In genomic region chr3:151775089-151775488, GRCm38 (mm10) we compare ENCODE assay signal across 9 mouse cellular contexts. TPM values are rescaled to one million over a fixed set of nuclear protein-coding genes. Genes with fewer than 3 reads are reported as not detected.
DNase-seq lines count a peak whose midpoint lies in the region; ATAC-seq lines count a peak whose summit lies in the region.
"Had no signal": no experiment of that assay in that cellular context is flagged by ENCODE, and none has a peak within 500 bp of the region (broad histone marks: within the 10 kb centered on the region; RNA-seq: fewer than 3 reads in every experiment).

No protein-coding gene starts in this region.

- no peak overlapping the region for H3K9ac ChIP-seq in embryonic facial prominence, embryonic 14.5 days (ENCODE audit: low read depth, low read length)

- H3K4me3 ChIP-seq in embryonic facial prominence, embryonic 14.5 days (ENCODE audit: low read depth, low read length): no peak overlapping the region

- H3K4me1 ChIP-seq in embryonic facial prominence, embryonic 14.5 days (ENCODE audit: control insufficient read depth, insufficient read depth, low read length): no peaks in the 10 kb centered on the region

- H3K9me3 ChIP-seq in embryonic facial prominence, embryonic 14.5 days (ENCODE audit: control insufficient read depth, low read length): no peaks in the 10 kb centered on the region

- WGBS in embryonic facial prominence, embryonic 14.5 days: 69% methylated on average over 4 of the region's 4 CpGs

- no peaks in the 10 kb centered on the region for H3K27me3 ChIP-seq in embryonic facial prominence, embryonic 14.5 days (replicated peaks; ENCODE audit: control insufficient read depth, insufficient read depth, low read length)

- ATAC-seq in embryonic facial prominence, embryonic 14.5 days (ENCODE audit: low read depth): no peak

- H3K36me3 ChIP-seq in embryonic facial prominence, embryonic 14.5 days (ENCODE audit: control insufficient read depth, insufficient read depth, low read length): no peaks in the 10 kb centered on the region

- no peak overlapping the region for H3K4me2 ChIP-seq in embryonic facial prominence, embryonic 14.5 days (ENCODE audit: low read depth, low read length)

- no peak overlapping the region for H3K27ac ChIP-seq in embryonic facial prominence, embryonic 14.5 days (replicated peaks; ENCODE audit: low read depth, low read length)

- DNase-seq in heart, postnatal 4 days: peak; percentile 20
- DNase-seq in heart, adult 8-10 months (ENCODE audit: low spot score): no peak
- peak; percentile 35 for DNase-seq in Muller cell, postnatal 12 days (ENCODE audit: inconsistent ontology term)
- DNase-seq in embryonic facial prominence, embryonic 14.5 days (ENCODE audit: low spot score): peak; percentile 46
- peak; percentile 40 to 59 for DNase-seq in layer of hippocampus, postnatal 10 days (ENCODE audit: low spot score in 2 of 2)
- peak; percentile 4 for DNase-seq in retina, postnatal 1 day
- no peak for DNase-seq in cerebellum, postnatal 25 days
- no peak for DNase-seq in spleen, adult 18-20 months

RNA-seq across cellular contexts. Expression of gene Ifi44l, which starts 12.4 kb away (rescaled TPM):
- not detected for total RNA-seq in heart, postnatal 4 days (2021)
- total RNA-seq in heart, adult 8-10 months (2022): not detected
- not detected in 2 replicates for polyA plus RNA-seq in embryonic facial prominence, embryonic 14.5 days (2014; fragmentation: Nextera tagmentation; extraction: Ambion mirVana)
- total RNA-seq in layer of hippocampus, postnatal 10 days (2021): not detected
- polyA plus RNA-seq: heart, embryonic 16.5 days had no signal

RNA-seq across cellular contexts. Expression of gene Ifi44, which starts 25.3 kb away (rescaled TPM):
- total RNA-seq in heart, postnatal 4 days (2021): under 1 TPM; 0.14 to 0.74 TPM
- under 1 TPM; 0.30 to 0.72 (median 0.54) TPM for total RNA-seq in heart, adult 8-10 months (2022)
- polyA plus RNA-seq in embryonic facial prominence, embryonic 14.5 days (2014; fragmentation: Nextera tagmentation; extraction: Ambion mirVana): 0.58 and 0.90 TPM in 2 replicates
- under 1 TPM in 1 of 2 experiments, not detected in 1; 0.11 TPM for total RNA-seq in layer of hippocampus, postnatal 10 days (2021)

Comparison
In these comparisons a context has a peak if more than half of its experiments do, and no peak if none do; other contexts are left out.
1. DNase-seq: peak in heart, postnatal 4 days (single experiment), Muller cell, postnatal 12 days (single experiment), embryonic facial prominence, embryonic 14.5 days (single experiment), layer of hippocampus, postnatal 10 days (2 of 2) and retina, postnatal 1 day (single experiment); none in heart, adult 8-10 months (single experiment), cerebellum, postnatal 25 days (0 of 2) and spleen, adult 18-20 months (0 of 2).